Mouse (Mus musculus) midbrain, embryonic 10.5 days (tissue): ENCODE data around the gene Plcb4. TPM values are rescaled to one million over a fixed set of nuclear protein-coding genes. Genes with fewer than 3 reads are reported as not detected.

Experiments used
- DNase-seq: peaks from one replicate; pipeline ENCODE4 v3.0.0-alpha.2; 2017; ENCODE audit warnings: low spot score
- H3K27ac ChIP-seq: fragments of 300-500 bp; sonication (generic); replicated peaks from 2 replicates; pipeline ENCODE4 v1.5.1; 2016; ENCODE audit warnings: mild to moderate bottlenecking
- H3K27me3 ChIP-seq: fragments of 300-500 bp; sonication (generic); 2 replicates; pipeline ENCODE4 v1.6.1; 2016; ENCODE audit warnings: low read depth, mild to moderate bottlenecking; ENCODE audit not compliant: poor library complexity, severe bottlenecking
- H3K36me3 ChIP-seq: fragments of 300-500 bp; sonication (generic); 2 replicates; pipeline ENCODE4 v1.6.1; 2016; ENCODE audit warnings: mild to moderate bottlenecking, moderate library complexity
- H3K4me1 ChIP-seq: fragments of 300-500 bp; sonication (generic); 2 replicates; pipeline ENCODE4 v1.6.1; 2016
- H3K4me3 ChIP-seq: fragments of 300-500 bp; sonication (generic); 2 replicates; pipeline ENCODE4 v1.5.1; 2016; ENCODE audit warnings: mild to moderate bottlenecking, moderate library complexity
- H3K9me3 ChIP-seq: fragments of 300-500 bp; sonication (generic); replicated peaks from 2 replicates; pipeline ENCODE4 v1.6.1; 2016; ENCODE audit warnings: mild to moderate bottlenecking
- WGBS: fragments of 180-500 bp; shearing (Covaris S2); methylation state at CpG from one replicate; pipeline ENCODE4 v1.1.7; 2016; 5-methylcytosine and 5-hydroxymethylcytosine counted together
- polyA plus RNA-seq: library from polyadenylated mRNA; unstranded; fragments of >200 nt; fragmentation: Nextera tagmentation; extraction: Ambion mirVana; gene quantifications from 2 replicates; pipeline ENCODE4 v1.2.1, GENCODE M21; 2016

Plcb4 gene
- polyA plus RNA-seq, 1 experiment from 2014 or later, result 17.5 TPM

GRCm38 (mm10) chr2:135652040-135652439 is 6.8 kb upstream of the Plcb4 start:
- H3K27me3 ChIP-seq, result no peaks in the 10 kb centered on the region
- H3K4me1 ChIP-seq, result no peaks in the 10 kb centered on the region
- no peaks in the 10 kb centered on the region for H3K9me3 ChIP-seq
- no peaks in the 10 kb centered on the region for H3K36me3 ChIP-seq
- no peak for DNase-seq
- WGBS, result 88% methylated on average over 6 of the region's 6 CpGs
- H3K27ac ChIP-seq, result no peak overlapping the region
- no peak overlapping the region for H3K4me3 ChIP-seq

GRCm38 (mm10) chr2:135652451-135652850 is 6.4 kb upstream of the Plcb4 start:
- 96% methylated on average over 4 of the region's 4 CpGs for WGBS
- DNase-seq, result no peak
- Histone ChIP-seq H3K27ac (no peak overlapping the region), H3K27me3 (no peaks in the 10 kb centered on the region), H3K36me3 (no peaks in the 10 kb centered on the region), H3K4me1 (0 out of 2 replicates have a peak, but pooled peaks cover under 1% of the 10 kb centered on the region), H3K9me3 (no peaks in the 10 kb centered on the region), H3K4me3 (no peak overlapping the region)

- Histone ChIP-seq H3K4me3 (no peak overlapping the region), H3K27me3 (no peaks in the 10 kb centered on the region), H3K4me1 (peaks cover 22% of the 10 kb centered on the region), H3K27ac (no peak overlapping the region), H3K36me3 (no peaks in the 10 kb centered on the region), H3K9me3 (no peaks in the 10 kb centered on the region)
- no peak for DNase-seq
- 97% methylated on average over 1 of the region's 1 CpGs for WGBS
Measured at GRCm38 (mm10) chr2:135655948-135656347, 2.9 kb upstream of the Plcb4 start.

- Histone ChIP-seq H3K27me3 (no peaks in the 10 kb centered on the region), H3K27ac (no peak overlapping the region), H3K36me3 (no peaks in the 10 kb centered on the region), H3K9me3 (no peaks in the 10 kb centered on the region), H3K4me3 (no peak overlapping the region), H3K4me1 (peaks cover 25% of the 10 kb centered on the region)
- WGBS, result 81% methylated on average over 6 of the region's 6 CpGs
- no peak for DNase-seq
Measured at GRCm38 (mm10) chr2:135656586-135656985, 2.2 kb upstream of the Plcb4 start.

- under 1% methylated on average over 59 of the region's 97 CpGs for WGBS
- DNase-seq, result peak; percentile 78
Measured at GRCm38 (mm10) chr2:135659391-135660180, 775 bp downstream of the Plcb4 start.

GRCm38 (mm10) chr2:135660816-135661215 is 2.0 kb downstream of the Plcb4 start:
- 71% methylated on average over 4 of the region's 4 CpGs for WGBS
- Histone ChIP-seq H3K9me3 (no peaks in the 10 kb centered on the region), H3K27me3 (no peaks in the 10 kb centered on the region), H3K27ac (no peak overlapping the region), H3K4me1 (peaks cover 25% of the 10 kb centered on the region), H3K36me3 (peaks cover 12% of the 10 kb centered on the region), H3K4me3 (0 out of 2 replicates have a peak overlapping the region, but pooled peaks have one; percentile 88)
- no peak for DNase-seq

More at GRCm38 (mm10) chr2:135659391-135660180, 775 bp downstream of the Plcb4 start:
- Histone ChIP-seq H3K4me1 (peaks cover 25% of the 10 kb centered on the region), H3K9me3 (no peaks in the 10 kb centered on the region), H3K27me3 (no peaks in the 10 kb centered on the region), H3K27ac (peak overlapping the region; percentile 100), H3K36me3 (peaks cover 10% of the 10 kb centered on the region), H3K4me3 (peak overlapping the region; percentile 88)

GRCm38 (mm10) chr2:135663785-135664184 is 5.0 kb downstream of the Plcb4 start:
- Histone ChIP-seq H3K9me3 (no peaks in the 10 kb centered on the region), H3K27ac (no peak overlapping the region), H3K4me3 (no peak overlapping the region), H3K36me3 (peaks cover 17% of the 10 kb centered on the region), H3K4me1 (peaks cover 15% of the 10 kb centered on the region), H3K27me3 (no peaks in the 10 kb centered on the region)
- DNase-seq, result no peak
- WGBS, result 70% methylated on average over 1 of the region's 1 CpGs

- no peaks in the 10 kb centered on the region for H3K9me3 ChIP-seq
- DNase-seq, result no peak
- no peak overlapping the region for H3K4me3 ChIP-seq
- no peaks in the 10 kb centered on the region for H3K4me1 ChIP-seq
- WGBS, result 93% methylated on average over 2 of the region's 2 CpGs
- no peak overlapping the region for H3K27ac ChIP-seq
- peaks cover 17% of the 10 kb centered on the region for H3K36me3 ChIP-seq
- no peaks in the 10 kb centered on the region for H3K27me3 ChIP-seq
Measured at GRCm38 (mm10) chr2:135667496-135667895, 8.7 kb downstream of the Plcb4 start.

- Histone ChIP-seq H3K27me3 (no peaks in the 10 kb centered on the region), H3K9me3 (no peaks in the 10 kb centered on the region), H3K27ac (no peak overlapping the region), H3K36me3 (no peaks in the 10 kb centered on the region), H3K4me3 (no peak overlapping the region), H3K4me1 (peaks cover 6% of the 10 kb centered on the region)
- DNase-seq, result no peak
- WGBS, result 86% methylated on average over 10 of the region's 10 CpGs
Measured at GRCm38 (mm10) chr2:135672459-135673104, 13.8 kb downstream of the Plcb4 start.

- Histone ChIP-seq H3K27me3 (no peaks in the 10 kb centered on the region), H3K27ac (no peak overlapping the region), H3K4me1 (peaks cover 8% of the 10 kb centered on the region), H3K4me3 (no peak overlapping the region), H3K36me3 (no peaks in the 10 kb centered on the region), H3K9me3 (no peaks in the 10 kb centered on the region)
- 93% methylated on average over 8 of the region's 8 CpGs for WGBS
- no peak for DNase-seq
Measured at GRCm38 (mm10) chr2:135673649-135674048, 14.8 kb downstream of the Plcb4 start.

GRCm38 (mm10) chr2:135675284-135675683 is 16.5 kb downstream of the Plcb4 start:
- peaks cover 8% of the 10 kb centered on the region for H3K4me1 ChIP-seq
- no peaks in the 10 kb centered on the region for H3K36me3 ChIP-seq
- no peak for DNase-seq
- H3K27ac ChIP-seq, result no peak overlapping the region
- H3K27me3 ChIP-seq, result no peaks in the 10 kb centered on the region
- H3K9me3 ChIP-seq, result no peaks in the 10 kb centered on the region
- WGBS, result 95% methylated on average over 5 of the region's 5 CpGs
- H3K4me3 ChIP-seq, result no peak overlapping the region

- Histone ChIP-seq H3K36me3 (no peaks in the 10 kb centered on the region), H3K27ac (no peak overlapping the region), H3K9me3 (no peaks in the 10 kb centered on the region), H3K4me3 (no peak overlapping the region), H3K4me1 (peaks cover 8% of the 10 kb centered on the region), H3K27me3 (no peaks in the 10 kb centered on the region)
- WGBS, result 63% methylated on average over 8 of the region's 8 CpGs
- no peak for DNase-seq
Measured at GRCm38 (mm10) chr2:135676978-135677501, 18.2 kb downstream of the Plcb4 start.

GRCm38 (mm10) chr2:135677601-135678000 is 18.8 kb downstream of the Plcb4 start:
- Histone ChIP-seq H3K9me3 (no peaks in the 10 kb centered on the region), H3K36me3 (no peaks in the 10 kb centered on the region), H3K27ac (no peak overlapping the region), H3K27me3 (no peaks in the 10 kb centered on the region), H3K4me1 (peaks cover 8% of the 10 kb centered on the region), H3K4me3 (no peak overlapping the region)
- DNase-seq, result no peak
- 62% methylated on average over 5 of the region's 5 CpGs for WGBS
